Mouse (Mus musculus) thymus, postnatal 14 days (tissue): Measurements from ENCODE around the gene Galntl6.
"Not testable (repeated sequence)": the region's sequence is repeated elsewhere in the genome, so short reads cannot be mapped to it uniquely, and the experiment has no call there.

Source experiments
- DNase-seq: peaks from one replicate; pipeline ENCODE4 v3.0.0; 2021

Gene Galntl6

GRCm38 (mm10) chr8:58597834-58598233 lies 314.6 kb downstream of the Galntl6 start:
- DNase-seq = no peak

GRCm38 (mm10) chr8:58575346-58575745 lies 337.1 kb downstream of the Galntl6 start:
- DNase-seq = no peak

- no peak for DNase-seq
Observed at GRCm38 (mm10) chr8:58568086-58568485, 344.4 kb downstream of the Galntl6 start.

GRCm38 (mm10) chr8:58566115-58566514 lies 346.3 kb downstream of the Galntl6 start:
- DNase-seq = no peak

GRCm38 (mm10) chr8:58535781-58536180 lies 376.7 kb downstream of the Galntl6 start:
- no peak for DNase-seq

GRCm38 (mm10) chr8:58534631-58535030 lies 377.8 kb downstream of the Galntl6 start:
- DNase-seq = no peak

GRCm38 (mm10) chr8:58523443-58523842 lies 389.0 kb downstream of the Galntl6 start:
- no peak for DNase-seq

GRCm38 (mm10) chr8:58521932-58522331 lies 390.5 kb downstream of the Galntl6 start:
- DNase-seq = no peak

- no peak for DNase-seq
Observed at GRCm38 (mm10) chr8:58510516-58510915, 401.9 kb downstream of the Galntl6 start.

GRCm38 (mm10) chr8:58509051-58509450 lies 403.4 kb downstream of the Galntl6 start:
- DNase-seq = no peak

- no peak for DNase-seq
Observed at GRCm38 (mm10) chr8:58487099-58487498, 425.3 kb downstream of the Galntl6 start.

GRCm38 (mm10) chr8:58463342-58463741 lies 449.1 kb downstream of the Galntl6 start:
- not testable (repeated sequence) for DNase-seq

GRCm38 (mm10) chr8:58442696-58443095 lies 469.7 kb downstream of the Galntl6 start:
- no peak for DNase-seq

GRCm38 (mm10) chr8:58418481-58418880 lies 494.0 kb downstream of the Galntl6 start:
- DNase-seq = no peak

- DNase-seq = no peak
Observed at GRCm38 (mm10) chr8:58417551-58417950, 494.9 kb downstream of the Galntl6 start.

GRCm38 (mm10) chr8:58396500-58396899 lies 515.9 kb downstream of the Galntl6 start:
- DNase-seq = no peak

GRCm38 (mm10) chr8:58395879-58396278 lies 516.6 kb downstream of the Galntl6 start:
- DNase-seq = no peak

- no peak for DNase-seq
Observed at GRCm38 (mm10) chr8:58372389-58372788, 540.1 kb downstream of the Galntl6 start.

GRCm38 (mm10) chr8:58371979-58372378 lies 540.5 kb downstream of the Galntl6 start:
- DNase-seq = no peak

GRCm38 (mm10) chr8:58331151-58331550 lies 581.3 kb downstream of the Galntl6 start:
- no peak for DNase-seq

GRCm38 (mm10) chr8:58313482-58313881 lies 599.0 kb downstream of the Galntl6 start:
- no peak for DNase-seq

GRCm38 (mm10) chr8:58291487-58291886 lies 621.0 kb downstream of the Galntl6 start:
- DNase-seq = no peak

GRCm38 (mm10) chr8:58290080-58290479 lies 622.4 kb downstream of the Galntl6 start:
- no peak for DNase-seq

GRCm38 (mm10) chr8:58265485-58265884 lies 647.0 kb downstream of the Galntl6 start:
- DNase-seq = no peak

GRCm38 (mm10) chr8:58258577-58259315 lies 653.7 kb downstream of the Galntl6 start:
- no peak for DNase-seq
